Mouse (Mus musculus) R1 (cell line): ENCODE measurements around the gene Crcp.

ENCODE experiments used
- DNase-seq: peaks from one replicate; pipeline ENCODE4 v3.0.0-alpha.2; 2018; ENCODE audit warnings: low read depth, low spot score

The Crcp gene

GRCm38 (mm10) chr5:130056303-130056702, 27.2 kb downstream of the Crcp start:
- DNase-seq = no peak

- DNase-seq = no peak
Observed at GRCm38 (mm10) chr5:130059413-130060328, 30.6 kb downstream of the Crcp start.

DNA sequence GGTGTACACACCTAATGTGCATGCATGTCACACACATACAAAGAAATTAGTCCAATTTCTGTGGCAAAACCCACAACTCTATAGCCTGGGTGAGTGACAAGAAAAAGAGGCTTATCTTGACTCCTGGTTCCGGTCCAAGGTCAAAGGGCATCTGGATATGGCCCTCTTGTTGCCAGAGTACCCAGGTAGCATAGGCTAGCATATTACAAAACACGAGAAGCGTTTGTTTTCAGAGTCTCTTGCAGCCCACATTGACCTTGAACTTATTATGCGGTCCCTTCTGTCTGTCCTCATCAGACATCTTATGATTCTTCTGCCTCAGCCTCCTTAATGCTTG, 31.2 kb downstream of the Crcp start:
- no peak for DNase-seq

- no peak for DNase-seq
Observed at GRCm38 (mm10) chr5:130062096-130062495, 33.0 kb downstream of the Crcp start.

- no peak for DNase-seq
Observed at GRCm38 (mm10) chr5:130063760-130064159, 34.7 kb downstream of the Crcp start.

GRCm38 (mm10) chr5:130065579-130065978, 36.5 kb downstream of the Crcp start:
- DNase-seq = peak; percentile 83

- no peak for DNase-seq
Observed at GRCm38 (mm10) chr5:130067841-130068264, 38.8 kb downstream of the Crcp start.

GRCm38 (mm10) chr5:130073026-130073425, 43.9 kb downstream of the Crcp start, which contains the start of gene Tpst1:
Gene Tpst1 (plus strand): TSS chr5:130073326.
- no peak for DNase-seq

DNA sequence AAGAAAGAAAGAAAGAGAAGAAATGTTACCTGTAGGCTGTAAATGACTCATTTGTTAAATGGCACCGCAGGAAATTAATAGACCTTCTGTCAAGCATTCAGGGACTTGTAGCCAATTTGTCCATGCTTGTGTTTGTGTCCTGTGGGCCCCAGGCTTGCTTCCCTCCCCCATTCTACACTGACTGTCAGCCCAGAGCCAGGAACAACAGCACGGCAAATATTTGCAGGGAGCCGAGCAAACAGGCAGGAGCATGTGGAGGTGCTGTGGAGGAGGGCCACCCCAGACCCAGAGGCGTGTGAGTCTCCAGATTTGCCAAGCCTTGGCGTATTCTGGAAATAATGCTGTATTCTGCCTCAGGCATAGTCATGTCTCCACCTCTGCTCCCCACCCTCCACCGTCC, 45.4 kb downstream of the Crcp start:
- DNase-seq = no peak

GRCm38 (mm10) chr5:130076396-130076795, 47.3 kb downstream of the Crcp start:
- no peak for DNase-seq

GRCm38 (mm10) chr5:130078096-130078833, 49.2 kb downstream of the Crcp start:
- DNase-seq = no peak

DNA sequence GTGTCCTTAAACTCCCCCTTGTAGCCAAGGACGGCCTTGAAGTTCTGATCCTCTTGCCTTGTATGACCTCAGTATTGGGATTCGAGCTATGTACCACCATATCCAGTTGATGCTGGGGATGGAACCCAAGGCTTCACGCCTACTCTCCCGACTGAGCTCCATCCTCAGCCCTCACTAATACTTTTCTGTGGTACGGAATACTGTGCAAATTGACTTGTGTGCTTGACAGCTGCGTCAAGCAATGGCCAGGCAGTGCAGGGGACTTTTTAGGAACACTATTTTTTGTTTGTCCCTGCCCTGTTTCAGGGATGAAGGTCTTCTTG, 49.7 kb downstream of the Crcp start:
- no peak for DNase-seq

DNA sequence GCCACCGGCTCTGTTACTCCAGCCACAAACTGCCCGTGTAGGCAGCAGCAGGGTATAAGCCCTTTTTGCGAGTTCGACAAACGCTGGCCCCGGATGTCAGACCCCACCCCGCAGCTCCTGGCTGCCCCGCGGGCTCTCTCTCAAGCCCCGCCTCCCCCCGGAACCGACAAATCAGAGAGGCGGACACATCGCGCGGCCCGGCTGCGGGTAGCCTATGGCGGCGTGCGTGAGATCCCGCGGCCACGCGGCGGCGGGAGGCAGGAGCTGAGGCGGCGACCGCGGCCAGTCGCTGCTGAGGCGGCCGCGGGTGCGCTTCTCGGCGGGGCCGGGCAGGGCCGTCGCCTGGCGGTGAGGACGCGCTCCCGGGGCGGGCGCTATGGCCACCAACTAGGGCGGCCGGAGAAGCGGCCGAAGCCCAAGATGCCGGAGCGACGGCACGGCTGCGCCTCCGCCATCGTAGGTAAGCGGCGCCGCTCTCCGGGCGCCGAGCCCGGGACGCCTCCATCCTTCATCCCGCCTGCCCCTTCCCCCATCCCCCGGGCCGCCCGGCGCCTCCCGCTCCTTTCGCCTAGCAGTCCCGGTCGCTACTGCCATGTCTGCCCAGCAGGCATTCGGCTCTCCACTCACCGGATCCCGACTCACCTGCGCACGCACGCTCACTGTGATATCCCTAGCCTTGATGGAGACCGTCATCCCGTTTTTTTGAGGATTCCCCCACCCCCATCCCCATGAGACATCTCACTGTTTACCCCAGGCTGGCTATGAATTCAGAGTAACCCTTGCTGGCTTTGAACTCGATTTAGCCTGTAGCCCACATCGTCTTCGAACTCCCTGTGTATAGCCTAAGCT, 50.3 kb downstream of the Crcp start:
- DNase-seq = peak; percentile 90

DNA sequence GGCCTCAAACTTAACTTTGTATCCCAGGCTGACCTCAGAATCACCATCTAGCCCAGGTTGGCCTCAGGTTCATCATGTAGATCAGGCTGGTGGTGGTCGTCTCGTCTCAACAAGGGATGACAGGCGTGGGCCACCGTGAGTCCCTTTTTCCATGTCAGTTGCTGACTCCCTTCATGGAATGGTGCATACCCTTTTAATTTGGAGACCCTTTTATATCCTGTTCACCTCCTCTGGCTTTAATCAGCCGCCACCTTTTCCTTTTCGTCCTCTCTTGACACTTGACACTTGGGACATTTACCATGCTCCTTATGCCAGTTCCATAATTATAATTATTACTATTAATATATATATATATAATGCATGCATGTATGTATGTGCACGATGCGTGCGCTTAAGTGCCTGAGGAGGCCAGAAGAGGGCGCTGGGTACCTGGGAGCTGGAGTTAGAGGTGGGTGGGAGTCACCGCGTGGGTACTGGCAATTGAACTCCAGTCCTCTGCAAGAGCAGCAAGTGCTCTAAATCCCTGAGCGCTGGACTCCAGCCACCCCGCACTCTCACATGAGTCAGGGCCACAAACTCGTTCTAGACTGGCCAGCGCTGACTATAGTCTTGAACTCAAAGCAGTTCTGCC, 51.1 kb downstream of the Crcp start:
- DNase-seq = peak; percentile 69

GRCm38 (mm10) chr5:130081181-130081881, 52.2 kb downstream of the Crcp start:
- DNase-seq = peak; percentile 30

GRCm38 (mm10) chr5:130082431-130082830, 53.3 kb downstream of the Crcp start:
- no peak for DNase-seq

DNA sequence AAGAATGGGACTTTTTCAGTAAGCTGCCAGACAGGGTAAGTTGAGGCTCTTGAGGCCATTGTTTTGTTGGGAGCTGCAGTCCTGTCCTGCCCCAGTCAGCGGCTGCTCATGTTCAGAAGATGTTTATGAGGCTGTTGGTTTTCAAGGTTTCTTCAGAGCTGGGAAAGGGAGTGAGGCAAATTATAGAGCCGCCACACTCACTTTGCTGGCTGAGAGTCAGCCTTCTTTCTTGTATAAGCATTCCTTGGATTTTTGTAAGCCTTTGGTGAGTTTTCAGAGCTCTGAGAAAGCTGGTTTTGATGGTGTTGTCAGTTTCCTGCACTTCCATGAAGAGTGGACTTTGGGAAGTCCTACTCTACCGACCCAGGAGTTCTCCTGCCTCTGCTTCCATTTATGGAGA, 55.2 kb downstream of the Crcp start:
- DNase-seq = no peak

- no peak for DNase-seq
Observed at GRCm38 (mm10) chr5:130088008-130088407, 58.9 kb downstream of the Crcp start.

- no peak for DNase-seq
Observed at GRCm38 (mm10) chr5:130088612-130089011, 59.5 kb downstream of the Crcp start.

DNA sequence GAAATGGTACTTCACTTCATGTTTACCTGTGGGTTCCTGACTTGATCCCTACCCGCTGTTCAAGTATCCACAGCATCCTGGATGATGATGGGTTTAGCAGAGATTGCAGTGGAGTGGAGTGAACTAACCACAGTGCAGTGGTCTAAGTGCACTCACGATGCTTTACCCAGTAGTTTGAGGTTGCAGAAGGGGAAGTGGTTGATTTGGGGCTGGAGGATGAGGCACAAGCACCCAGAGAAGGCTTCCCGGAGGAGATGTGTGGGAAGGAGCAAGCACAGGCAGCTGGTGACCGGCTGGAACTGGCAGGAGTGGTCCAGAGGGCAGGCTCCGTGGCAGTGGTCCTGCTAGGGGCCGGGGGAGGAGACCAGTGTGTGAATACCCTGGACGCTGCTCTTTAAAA, 60.1 kb downstream of the Crcp start:
- DNase-seq = no peak
